9 mouse cellular contexts compared by ENCODE assay signal in the genomic region with DNA sequence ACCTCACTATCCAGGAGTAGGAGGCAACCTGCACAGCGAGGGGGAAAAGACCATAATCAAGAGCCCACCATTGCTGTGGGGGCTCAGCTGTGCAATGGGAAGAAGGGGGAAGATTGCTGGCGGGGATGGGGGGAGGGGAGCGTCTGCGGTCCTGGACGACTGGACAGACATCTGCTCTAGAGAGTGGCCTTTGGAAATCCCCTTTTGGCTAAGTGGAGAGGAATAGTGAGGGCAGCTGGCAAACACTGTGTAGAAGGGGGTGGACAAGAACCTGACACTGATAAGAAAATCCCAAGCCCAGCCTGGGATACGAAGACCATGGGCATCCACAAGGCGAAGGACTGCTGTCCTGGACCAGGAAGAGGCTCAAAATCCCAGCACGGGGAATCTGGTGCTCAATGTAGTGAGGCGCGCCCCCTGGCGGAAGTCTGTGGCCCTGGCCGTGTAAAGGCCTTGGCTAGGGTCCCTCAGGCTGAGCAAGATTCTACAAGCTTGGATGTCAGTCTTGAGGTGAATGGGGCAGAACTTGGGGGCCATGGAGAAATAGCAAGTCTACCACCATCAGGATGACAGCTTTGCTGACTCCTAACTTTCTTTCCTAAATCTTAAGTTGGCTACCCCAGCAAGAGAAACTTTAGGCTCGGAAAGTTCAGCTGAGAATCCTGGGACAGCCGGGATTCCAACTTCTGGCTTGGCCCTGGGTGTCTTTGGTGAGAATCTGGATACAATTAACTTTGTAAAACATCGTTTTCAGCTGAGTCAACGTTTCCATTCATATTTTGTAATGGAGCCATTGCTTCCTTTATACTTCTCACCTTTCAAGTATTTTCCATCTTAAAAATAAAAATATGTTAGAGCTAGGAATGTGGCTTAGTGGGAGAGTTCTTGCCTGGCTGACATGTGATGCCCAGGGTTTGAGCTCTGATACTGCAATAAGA. TPM values are rescaled to one million over a fixed set of nuclear protein-coding genes. Genes with fewer than 3 reads are reported as not detected.
DNase-seq lines count a peak whose midpoint lies in the region; ATAC-seq lines count a peak whose summit lies in the region.
"Had no signal": no experiment of that assay in that cellular context is flagged by ENCODE, and none has a peak within 500 bp of the region (broad histone marks: within the 10 kb centered on the region; RNA-seq: fewer than 3 reads in every experiment).

No protein-coding gene starts in this region.

- H3K9me3 ChIP-seq in hindbrain, embryonic 14.5 days (ENCODE audit: control insufficient read depth, low read length) = no peaks in the 10 kb centered on the region
- H3K9me3 ChIP-seq: liver, embryonic 15.5 days had no signal

- WGBS in hindbrain, embryonic 14.5 days = 33% methylated on average over 16 of the region's 16 CpGs

- no peak overlapping the region for H3K9ac ChIP-seq in hindbrain, embryonic 14.5 days
- H3K9ac ChIP-seq: liver, embryonic 15.5 days had no signal

- no peaks in the 10 kb centered on the region for H3K4me1 ChIP-seq in hindbrain, embryonic 14.5 days (replicated peaks; ENCODE audit: control insufficient read depth, insufficient read depth, low read length)
- H3K4me1 ChIP-seq: liver, embryonic 15.5 days had no signal

- H3K36me3 ChIP-seq in hindbrain, embryonic 14.5 days (replicated peaks; ENCODE audit: control insufficient read depth, insufficient read depth) = no peaks in the 10 kb centered on the region
- H3K36me3 ChIP-seq: liver, embryonic 15.5 days had no signal

- peak; percentile 30 for DNase-seq in MEL-GATA-1-ER (ENCODE audit: extremely low read depth, low read depth)
- peak; percentile 85 for DNase-seq in cerebellum, adult 9-10 months
- peak; percentile 84 for DNase-seq in hindbrain, embryonic 14.5 days (ENCODE audit: low spot score)
- DNase-seq in layer of hippocampus, postnatal 25 days (ENCODE audit: extremely low spot score in 1 of 2, low spot score in 1 of 2) = peak; percentile 75 to 92
- peak; percentile 92 for DNase-seq in lung, postnatal 36 days
- DNase-seq in retina, postnatal 7 days (ENCODE audit: low read depth, low spot score) = peak; percentile 73
- DNase-seq in thymus, postnatal 4 days = peak; percentile 91

- H3K4me2 ChIP-seq in hindbrain, embryonic 14.5 days (replicated peaks) = no peak overlapping the region; the same call in 1 of the 2 replicates
- H3K4me2 ChIP-seq: liver, embryonic 15.5 days had no signal

- peak; percentile 93 for ATAC-seq in frontal cortex, adult (ENCODE audit: low TSS enrichment)
- ATAC-seq in hindbrain, embryonic 14.5 days (ENCODE audit: low FRiP score) = peak; percentile 86

- H3K27ac ChIP-seq in hindbrain, embryonic 14.5 days = no peak overlapping the region
- H3K27ac ChIP-seq: liver, embryonic 15.5 days had no signal

- no peaks in the 10 kb centered on the region for H3K27me3 ChIP-seq in hindbrain, embryonic 14.5 days (ENCODE audit: control insufficient read depth, insufficient read depth, low read length)
- H3K27me3 ChIP-seq: liver, embryonic 15.5 days had no signal

- no peak overlapping the region for H3K4me3 ChIP-seq in hindbrain, embryonic 14.5 days (replicated peaks; ENCODE audit: low read length)
- H3K4me3 ChIP-seq: liver, embryonic 15.5 days had no signal

RNA-seq across cellular contexts. Expression of a gene that starts 5.5 kb away (rescaled TPM):
- polyA plus RNA-seq in hindbrain, embryonic 14.5 days (2014; fragmentation: Nextera tagmentation; extraction: Ambion mirVana) = not detected in 2 replicates
- not detected for total RNA-seq in layer of hippocampus, postnatal 25 days (2021)
- polyA plus RNA-seq: liver, embryonic 15.5 days had no signal

RNA-seq across cellular contexts. Expression of a gene that starts 6.8 kb away (rescaled TPM):
- 0.72 TPM in 1 of 2 replicates, not detected in the other for polyA plus RNA-seq in hindbrain, embryonic 14.5 days (2014; fragmentation: Nextera tagmentation; extraction: Ambion mirVana)
- not detected for total RNA-seq in layer of hippocampus, postnatal 25 days (2021)
- polyA plus RNA-seq: liver, embryonic 15.5 days had no signal

RNA-seq across cellular contexts. Expression of a gene that starts 6.8 kb away (rescaled TPM):
- 0.35 TPM in 1 of 2 replicates, not detected in the other for polyA plus RNA-seq in hindbrain, embryonic 14.5 days (2014; fragmentation: Nextera tagmentation; extraction: Ambion mirVana)
- not detected for total RNA-seq in layer of hippocampus, postnatal 25 days (2021)
- polyA plus RNA-seq: liver, embryonic 15.5 days had no signal

RNA-seq across cellular contexts. Expression of a gene that starts 12.3 kb away (rescaled TPM):
- polyA plus RNA-seq in hindbrain, embryonic 14.5 days (2014; fragmentation: Nextera tagmentation; extraction: Ambion mirVana) = 75.9 and 91.3 TPM in 2 replicates
- total RNA-seq in layer of hippocampus, postnatal 25 days (2021) = 10 to 100 TPM; 91.6 to 95.2 TPM

RNA-seq across cellular contexts. Expression of a gene that starts 12.7 kb away (rescaled TPM):
- polyA plus RNA-seq in hindbrain, embryonic 14.5 days (2014; fragmentation: Nextera tagmentation; extraction: Ambion mirVana) = 9.0 and 11.3 TPM in 2 replicates
- 10 to 100 TPM; 22.4 to 25.4 TPM for total RNA-seq in layer of hippocampus, postnatal 25 days (2021)

Comparison
In these comparisons a context has a peak if more than half of its experiments do, and no peak if none do; other contexts are left out.
1. DNase-seq: peak in every context shown above with its lines; median percentile 92 in lung, postnatal 36 days; 91 in thymus, postnatal 4 days; 85 in cerebellum, adult 9-10 months; 84 in hindbrain, embryonic 14.5 days; 84 in layer of hippocampus, postnatal 25 days; 73 in retina, postnatal 7 days; 30 in MEL-GATA-1-ER.